Comparison of ENCODE assay signal across 18 mouse cellular contexts in genomic region chr14:105236596-105236995, GRCm38 (mm10). TPM values are rescaled to one million over a fixed set of nuclear protein-coding genes. Genes with fewer than 3 reads are reported as not detected.
DNase-seq lines count a peak whose midpoint lies in the region; ATAC-seq and TF ChIP-seq lines count a peak whose summit lies in the region.
"Had no signal": no experiment of that assay in that cellular context is flagged by ENCODE, and none has a peak within 500 bp of the region (broad histone marks: within the 10 kb centered on the region; RNA-seq: fewer than 3 reads in every experiment).

No protein-coding gene starts in this region.

- H3K9ac ChIP-seq in heart, embryonic 11.5 days (ENCODE audit: low read depth, low read length): no peak overlapping the region
- no peak overlapping the region for H3K9ac ChIP-seq in lung, embryonic 14.5 days
- H3K9ac ChIP-seq: forebrain, embryonic 13.5 days; limb, embryonic 13.5 days; liver, embryonic 12.5 days; midbrain, embryonic 13.5 days had no signal

- H3K27me3 ChIP-seq in heart, embryonic 11.5 days (ENCODE audit: control insufficient read depth, insufficient read depth, low read length): no peaks in the 10 kb centered on the region
- no peaks in the 10 kb centered on the region for H3K27me3 ChIP-seq in lung, embryonic 14.5 days (ENCODE audit: insufficient read depth, low read length)
- H3K27me3 ChIP-seq: forebrain, embryonic 13.5 days; limb, embryonic 13.5 days; liver, embryonic 12.5 days; midbrain, embryonic 13.5 days had no signal

- no peak overlapping the region for H3K4me3 ChIP-seq in heart, embryonic 11.5 days (ENCODE audit: low read depth, low read length)
- no peak overlapping the region for H3K4me3 ChIP-seq in lung, embryonic 14.5 days (ENCODE audit: low read depth, low read length)
- H3K4me3 ChIP-seq: forebrain, embryonic 13.5 days; layer of hippocampus, adult 2 months; limb, embryonic 13.5 days; liver, embryonic 12.5 days; midbrain, embryonic 13.5 days had no signal

- H3K36me3 ChIP-seq in heart, embryonic 11.5 days (ENCODE audit: control insufficient read depth, insufficient read depth, low read length): no peaks in the 10 kb centered on the region
- H3K36me3 ChIP-seq in lung, embryonic 14.5 days (ENCODE audit: insufficient read depth): no peaks in the 10 kb centered on the region
- H3K36me3 ChIP-seq: limb, embryonic 13.5 days; liver, embryonic 12.5 days; midbrain, embryonic 13.5 days had no signal

- TF ChIP-seq CTCF in lung, embryonic 14.5 days (IDR thresholded peaks at IDR 0.05; ENCODE audit: low read depth): no peak

- WGBS in heart, embryonic 11.5 days (ENCODE audit: insufficient replicate concordance): 67% methylated on average over 4 of the region's 4 CpGs
- WGBS in lung, embryonic 14.5 days: 50% methylated on average over 4 of the region's 4 CpGs

- ATAC-seq in heart, embryonic 11.5 days (replicated peaks; ENCODE audit: insufficient number of reproducible peaks, low FRiP score, low TSS enrichment): no peak
- ATAC-seq in lung, embryonic 14.5 days (ENCODE audit: insufficient read depth): no peak
- no peak for ATAC-seq in megakaryocyte-erythroid progenitor cell, adult 5-6 weeks (replicated peaks; ENCODE audit: low FRiP score, low TSS enrichment, poor library complexity, severe bottlenecking)
- ATAC-seq: forebrain, embryonic 13.5 days; liver, embryonic 12.5 days; midbrain, embryonic 13.5 days had no signal

- H3K9me3 ChIP-seq in heart, embryonic 11.5 days (replicated peaks; ENCODE audit: control insufficient read depth, low read length): no peaks in the 10 kb centered on the region
- no peaks in the 10 kb centered on the region for H3K9me3 ChIP-seq in lung, embryonic 14.5 days (ENCODE audit: low read depth, low read length)
- H3K9me3 ChIP-seq: forebrain, embryonic 13.5 days; limb, embryonic 13.5 days; liver, embryonic 12.5 days; midbrain, embryonic 13.5 days had no signal

- DNase-seq in adrenal gland, adult (ENCODE audit: inconsistent age in 2 of 2, low spot score in 1 of 2): peak; percentile 74 to 82
- no peak for DNase-seq in adrenal gland, postnatal 4 days (ENCODE audit: low spot score in 2 of 2)
- peak; percentile 9 to 37 for DNase-seq in heart, postnatal 14 days
- DNase-seq in lung, embryonic 14.5 days: peak; percentile 42
- no peak for DNase-seq in lung, postnatal 25 days (ENCODE audit: low spot score)
- no peak for DNase-seq in left cerebral cortex, adult 8-10 months (ENCODE audit: low spot score in 2 of 2)
- DNase-seq: cerebellum, adult 11 months; cerebellum, postnatal 36 days; kidney, postnatal 14 days; lung, postnatal 14 days; thymus, adult 2 months had no signal

- H3K4me1 ChIP-seq in heart, embryonic 11.5 days (ENCODE audit: control insufficient read depth, insufficient read depth, low read length): no peaks in the 10 kb centered on the region
- no peaks in the 10 kb centered on the region for H3K4me1 ChIP-seq in lung, embryonic 14.5 days (ENCODE audit: insufficient read depth)
- H3K4me1 ChIP-seq: forebrain, embryonic 13.5 days; limb, embryonic 13.5 days; liver, embryonic 12.5 days; midbrain, embryonic 13.5 days had no signal

- no peak overlapping the region for H3K4me2 ChIP-seq in heart, embryonic 11.5 days
- H3K4me2 ChIP-seq in lung, embryonic 14.5 days: no peak overlapping the region
- H3K4me2 ChIP-seq: forebrain, embryonic 13.5 days; limb, embryonic 13.5 days; liver, embryonic 12.5 days; midbrain, embryonic 13.5 days had no signal

- H3K27ac ChIP-seq in heart, embryonic 11.5 days (ENCODE audit: low read depth, low read length): no peak overlapping the region
- H3K27ac ChIP-seq in lung, embryonic 14.5 days (ENCODE audit: low read depth): no peak overlapping the region
- H3K27ac ChIP-seq: forebrain, embryonic 13.5 days; layer of hippocampus, adult 2 months; limb, embryonic 13.5 days; liver, embryonic 12.5 days; midbrain, embryonic 13.5 days had no signal

- intact Hi-C loops in heart, postnatal 14 days (cut with DNase I): no loop called here

RNA-seq across cellular contexts. Expression of gene Ndfip2, which starts 21.8 kb away (rescaled TPM):
- total RNA-seq in adrenal gland, postnatal 4 days (2021): 10 to 100 TPM; 38.2 to 40.9 TPM
- total RNA-seq in heart, postnatal 14 days (2021): 10 to 100 TPM; 20.9 to 21.8 TPM
- polyA plus RNA-seq in heart, embryonic 11.5 days (2014; fragmentation: Nextera tagmentation; extraction: Ambion mirVana): 57.8 and 64.7 TPM in 2 replicates
- 60.3 and 63.8 TPM in 2 replicates for polyA plus RNA-seq in lung, embryonic 14.5 days (2014; fragmentation: Nextera tagmentation; extraction: Ambion mirVana)
- total RNA-seq in megakaryocyte-erythroid progenitor cell, adult 5-6 weeks (2014; fragmentation: Nextera tagmentation): 13.6 and 14.7 TPM in 2 replicates
- 13.8 and 16.2 TPM in 2 replicates for total RNA-seq in megakaryocyte-erythroid progenitor cell, adult 5-6 weeks (2017)
- total RNA-seq in left cerebral cortex, adult 8-10 months (2022): 100 to 1,000 TPM in 2 of 4 experiments, 10 to 100 TPM in 2; 94.4 to 110 (median 102) TPM

RNA-seq across cellular contexts. Expression of gene Rbm26, which starts 59.5 kb away (rescaled TPM):
- 10 to 100 TPM; 65.9 to 67.4 TPM for total RNA-seq in adrenal gland, postnatal 4 days (2021)
- 10 to 100 TPM; 24.0 to 25.4 TPM for total RNA-seq in heart, postnatal 14 days (2021)
- 24.3 and 26.1 TPM in 2 replicates for polyA plus RNA-seq in heart, embryonic 11.5 days (2014; fragmentation: Nextera tagmentation; extraction: Ambion mirVana)
- 44.2 and 45.1 TPM in 2 replicates for polyA plus RNA-seq in lung, embryonic 14.5 days (2014; fragmentation: Nextera tagmentation; extraction: Ambion mirVana)
- total RNA-seq in megakaryocyte-erythroid progenitor cell, adult 5-6 weeks (2014; fragmentation: Nextera tagmentation): 91.1 and 108 TPM in 2 replicates
- total RNA-seq in megakaryocyte-erythroid progenitor cell, adult 5-6 weeks (2017): 78.5 and 93.4 TPM in 2 replicates
- total RNA-seq in left cerebral cortex, adult 8-10 months (2022): 10 to 100 TPM; 57.2 to 60.0 (median 59.0) TPM

Comparison
In these comparisons a context has a peak if more than half of its experiments do, and no peak if none do; other contexts are left out.
1. DNase-seq: peak in adrenal gland, adult (2 of 2), heart, postnatal 14 days (2 of 2) and lung, embryonic 14.5 days (single experiment); none in adrenal gland, postnatal 4 days (0 of 2), lung, postnatal 25 days (single experiment) and left cerebral cortex, adult 8-10 months (0 of 2).